Mouse (Mus musculus): ENCODE measurements around the gene Retreg3. TPM values are rescaled to one million over a fixed set of nuclear protein-coding genes. Genes with fewer than 3 reads are reported as not detected.

Gene Retreg3
- total RNA-seq, 1 experiment from 2014 or later: 97.1 TPM

Other genes starting within 250 kb of the Retreg3 start
- 383 and 443 TPM in 2 replicates for gene Stat3, start 180.4 kb downstream of the Retreg3 start, total RNA-seq (2017)
- gene Cavin1, start 149.0 kb downstream of the Retreg3 start, total RNA-seq (2017): 0.74 and 0.93 TPM in 2 replicates
- 87.7 and 108 TPM in 2 replicates for gene Atp6v0a1, start 110.4 kb downstream of the Retreg3 start, total RNA-seq (2017)
- gene Naglu, start 49.9 kb downstream of the Retreg3 start, total RNA-seq (2017): 11.1 and 13.6 TPM in 2 replicates
- 2.3 and 3.4 TPM in 2 replicates for gene Hsd17b1, start 41.5 kb downstream of the Retreg3 start, total RNA-seq (2017)
- gene Coasy, start 37.3 kb downstream of the Retreg3 start, total RNA-seq (2017): 11.5 and 18.7 TPM in 2 replicates
- 38.7 and 46.3 TPM in 2 replicates for gene Mlx, start 32.6 kb downstream of the Retreg3 start, total RNA-seq (2017)
- 3.6 and 4.0 TPM in 2 replicates for gene Psmc3ip, start 24.5 kb downstream of the Retreg3 start, total RNA-seq (2017)
- 11.3 and 13.1 TPM in 2 replicates for gene Tubg1, start within 50 bp of the Retreg3 start, total RNA-seq (2017)
- 0.35 TPM in 1 of 2 replicates, not detected in the other for gene Tubg2, start 36.0 kb upstream of the Retreg3 start, total RNA-seq (2017)
- gene Cntnap1, start 50.6 kb upstream of the Retreg3 start, total RNA-seq (2017): not detected in 2 replicates
- 0.37 and 0.81 TPM in 2 replicates for gene Plekhh3, start 51.5 kb upstream of the Retreg3 start, total RNA-seq (2017)
- not detected in 2 replicates for gene Ccr10, start 55.5 kb upstream of the Retreg3 start, total RNA-seq (2017)
- gene Ezh1, start 106.6 kb upstream of the Retreg3 start, total RNA-seq (2017): 99.1 and 110 TPM in 2 replicates
- not detected in 2 replicates for gene Ramp2, start 126.1 kb upstream of the Retreg3 start, total RNA-seq (2017)
- gene Vps25, start 133.8 kb upstream of the Retreg3 start, total RNA-seq (2017): 55.9 and 66.7 TPM in 2 replicates
- gene Wnk4, start 140.7 kb upstream of the Retreg3 start, total RNA-seq (2017): 0.58 and 0.86 TPM in 2 replicates
- gene Cntd1, start 159.1 kb upstream of the Retreg3 start, total RNA-seq (2017): 0.49 and 0.81 TPM in 2 replicates
- 14.9 and 17.7 TPM in 2 replicates for gene Coa3, start 159.2 kb upstream of the Retreg3 start, total RNA-seq (2017)
- 289 and 291 TPM in 2 replicates for gene Becn1, start 182.4 kb upstream of the Retreg3 start, total RNA-seq (2017)
- 75.9 and 97.2 TPM in 2 replicates for gene Psme3, start 196.3 kb upstream of the Retreg3 start, total RNA-seq (2017)
- 3.6 and 4.9 TPM in 2 replicates for gene Aoc2, start 205.2 kb upstream of the Retreg3 start, total RNA-seq (2017)
- gene Aoc3, start 210.7 kb upstream of the Retreg3 start, total RNA-seq (2017): 0.25 TPM in 1 of 2 replicates, not detected in the other
- not detected in 2 replicates for gene G6pc, start 247.7 kb upstream of the Retreg3 start, total RNA-seq (2017)